Mouse (Mus musculus): ENCODE results near the gene Il19. TPM values are rescaled to one million over a fixed set of nuclear protein-coding genes. Genes with fewer than 3 reads are reported as not detected.
A peak's percentile ranks its signal among the peaks of the same experiment; 100 is the strongest.

The Il19 gene
- polyA plus RNA-seq, 1 experiment from 2014 or later = not detected

GRCm38 (mm10) chr1:130926484-130926883 lies 13.4 kb downstream of the Il19 start:
- Histone ChIP-seq H3K36me3 (ENCODE audit: control insufficient read depth, insufficient read depth, low read length) (no peaks in the 10 kb centered on the region), H3K4me3 (ENCODE audit: low read depth, low read length) (no peak overlapping the region), H3K9ac (ENCODE audit: low read length) (no peak overlapping the region), H3K27ac (replicated peaks) (no peak overlapping the region), H3K9me3 (ENCODE audit: control insufficient read depth, low read length) (no peaks in the 10 kb centered on the region), H3K4me1 (replicated peaks; ENCODE audit: control insufficient read depth, insufficient read depth) (no peaks in the 10 kb centered on the region), H3K27me3 (ENCODE audit: control insufficient read depth, insufficient read depth, low read length) (no peaks in the 10 kb centered on the region), H3K4me2 (replicated peaks; ENCODE audit: low read depth) (no peak overlapping the region)
- no peak for DNase-seq (ENCODE audit: low spot score)
- TF ChIP-seq EP300 (optimal IDR thresholded peaks at IDR 0.05) = no peak
- peak; percentile 53 for TF ChIP-seq CTCF (IDR thresholded peaks at IDR 0.05; ENCODE audit: low read depth)
- no peak for ATAC-seq (ENCODE audit: low FRiP score, low TSS enrichment)

DNA sequence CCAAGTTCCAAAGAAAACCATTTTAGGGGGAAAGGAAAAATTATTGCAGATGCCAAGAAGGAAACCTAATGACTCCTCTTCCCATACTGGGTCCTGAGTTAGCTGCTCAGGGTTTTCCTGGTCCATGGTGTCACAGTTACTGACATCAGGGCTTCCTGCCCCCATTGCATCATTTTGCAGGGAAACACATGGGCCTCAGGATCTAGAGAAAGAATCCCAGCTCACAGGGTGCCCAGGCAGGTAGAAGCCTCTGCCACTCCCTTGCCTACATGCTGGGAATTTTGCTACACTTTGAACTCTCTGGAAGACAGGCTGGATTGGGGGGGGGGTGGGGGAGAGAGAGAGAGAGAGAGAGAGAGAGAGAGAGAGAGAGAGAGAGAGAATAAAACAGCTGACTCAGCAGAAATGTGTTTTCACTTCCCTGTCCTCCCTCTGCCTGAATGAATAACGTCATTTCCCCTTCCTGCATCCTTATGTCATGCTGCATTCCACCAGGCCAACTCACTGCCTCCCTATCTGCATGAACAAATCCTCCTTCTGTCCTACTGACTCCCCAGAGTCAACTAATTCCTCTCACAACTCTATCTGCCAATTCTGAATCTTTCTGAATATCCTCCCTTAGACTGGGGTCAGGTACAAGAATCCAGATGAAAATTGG lies 21.5 kb downstream of the Il19 start:
- TF ChIP-seq EP300 (optimal IDR thresholded peaks at IDR 0.05) (no peak), CTCF (IDR thresholded peaks at IDR 0.05; ENCODE audit: low read depth) (no peak)
- Histone ChIP-seq H3K4me3 (ENCODE audit: low read depth, low read length) (no peak overlapping the region), H3K4me2 (replicated peaks; ENCODE audit: low read depth) (no peak overlapping the region), H3K9ac (ENCODE audit: low read length) (no peak overlapping the region), H3K4me1 (replicated peaks; ENCODE audit: control insufficient read depth, insufficient read depth) (no peaks in the 10 kb centered on the region), H3K36me3 (ENCODE audit: control insufficient read depth, insufficient read depth, low read length) (no peaks in the 10 kb centered on the region), H3K9me3 (ENCODE audit: control insufficient read depth, low read length) (no peaks in the 10 kb centered on the region), H3K27ac (replicated peaks) (no peak overlapping the region), H3K27me3 (ENCODE audit: control insufficient read depth, insufficient read depth, low read length) (no peaks in the 10 kb centered on the region)
- WGBS = 0% methylated on average over 1 of the region's 1 CpGs
- ATAC-seq (ENCODE audit: low FRiP score, low TSS enrichment) = peak; percentile 57; the same call in 1 of the 2 replicates
- DNase-seq (ENCODE audit: low spot score) = no peak

DNA sequence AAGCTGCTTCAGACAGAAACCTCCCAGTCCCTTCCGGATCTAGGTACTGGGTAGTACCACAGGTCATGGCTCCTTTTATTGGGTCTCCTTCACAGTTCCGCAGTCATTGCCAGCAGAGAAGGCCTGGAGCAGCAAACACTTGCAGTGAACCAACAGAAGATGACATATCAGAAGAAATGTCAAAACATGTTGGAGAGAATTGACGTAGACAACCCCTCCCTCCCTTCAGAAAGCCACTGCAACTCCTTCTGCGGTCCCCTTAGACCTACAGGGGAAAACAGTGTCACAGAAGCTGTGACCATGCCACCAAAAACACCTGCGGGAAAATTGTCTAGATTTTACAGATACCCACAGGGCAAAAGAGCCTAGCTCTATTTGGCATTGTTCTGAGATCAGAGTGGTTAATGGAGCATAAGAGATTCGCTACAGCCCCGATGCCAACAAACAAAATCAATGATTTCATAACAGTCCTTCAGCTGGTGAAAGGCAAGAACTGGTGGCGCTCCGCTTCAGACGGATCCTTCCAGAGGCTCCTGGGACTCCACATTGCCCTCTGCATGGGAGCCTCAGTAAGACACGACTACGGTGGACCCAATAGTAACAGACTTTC lies 28.4 kb downstream of the Il19 start, which contains the start of gene Il20:
TSS of gene Il20 (minus strand) at position 51 of the 610 bp plus-strand sequence.
- Histone ChIP-seq H3K27me3 (ENCODE audit: control insufficient read depth, insufficient read depth, low read length) (no peaks in the 10 kb centered on the region), H3K4me3 (ENCODE audit: low read depth, low read length) (no peak within 1 kb of the TSS), H3K9ac (ENCODE audit: low read length) (no peak within 1 kb of the TSS), H3K27ac (replicated peaks) (no peak within 1 kb of the TSS), H3K4me2 (replicated peaks; ENCODE audit: low read depth) (no peak within 1 kb of the TSS), H3K9me3 (ENCODE audit: control insufficient read depth, low read length) (no peaks in the 10 kb centered on the region), H3K36me3 (ENCODE audit: control insufficient read depth, insufficient read depth, low read length) (no peaks in the 10 kb centered on the region), H3K4me1 (replicated peaks; ENCODE audit: control insufficient read depth, insufficient read depth) (no peaks in the 10 kb centered on the region)
- TF ChIP-seq EP300 (optimal IDR thresholded peaks at IDR 0.05) = no peak
- TF ChIP-seq CTCF (IDR thresholded peaks at IDR 0.05; ENCODE audit: low read depth) = no peak
- 84% methylated on average over 12 of the region's 12 CpGs for WGBS
- no peak for ATAC-seq (ENCODE audit: low FRiP score, low TSS enrichment)
- no peak for DNase-seq (ENCODE audit: low spot score)

GRCm38 (mm10) chr1:130902505-130902904 lies 37.4 kb downstream of the Il19 start:
- peak; percentile 42 for DNase-seq (ENCODE audit: low spot score)
- Histone ChIP-seq H3K36me3 (ENCODE audit: control insufficient read depth, insufficient read depth, low read length) (no peaks in the 10 kb centered on the region), H3K9ac (ENCODE audit: low read length) (no peak overlapping the region), H3K4me2 (replicated peaks; ENCODE audit: low read depth) (no peak overlapping the region), H3K27ac (replicated peaks) (no peak overlapping the region), H3K27me3 (ENCODE audit: control insufficient read depth, insufficient read depth, low read length) (no peaks in the 10 kb centered on the region), H3K9me3 (ENCODE audit: control insufficient read depth, low read length) (no peaks in the 10 kb centered on the region), H3K4me1 (replicated peaks; ENCODE audit: control insufficient read depth, insufficient read depth) (no peaks in the 10 kb centered on the region), H3K4me3 (ENCODE audit: low read depth, low read length) (no peak overlapping the region)
- WGBS = 68% methylated on average over 7 of the region's 7 CpGs
- TF ChIP-seq EP300 (optimal IDR thresholded peaks at IDR 0.05) (no peak), CTCF (IDR thresholded peaks at IDR 0.05; ENCODE audit: low read depth) (no peak)
- ATAC-seq (ENCODE audit: low FRiP score, low TSS enrichment) = peak; percentile 83

DNA sequence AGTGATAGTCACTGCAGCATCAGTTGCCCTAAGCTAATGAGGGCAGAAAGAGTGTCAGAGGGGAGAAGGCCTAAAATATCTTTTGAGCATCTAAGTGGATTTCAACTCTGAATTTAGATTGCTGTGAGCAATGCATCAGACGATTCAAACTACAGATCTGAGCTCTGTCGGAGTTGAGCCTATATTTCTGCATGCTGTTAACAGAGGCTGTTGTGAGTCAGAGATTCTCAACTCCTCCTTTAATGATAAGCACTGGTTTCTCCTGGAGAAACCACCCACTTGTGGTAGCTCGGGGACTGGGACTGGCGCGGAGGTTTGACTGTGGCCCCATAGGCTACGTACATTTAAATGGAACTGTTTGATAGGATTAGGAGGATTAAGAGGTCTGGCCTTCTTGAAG lies 45.4 kb downstream of the Il19 start:
- TF ChIP-seq EP300 (optimal IDR thresholded peaks at IDR 0.05) = no peak
- no peaks in the 10 kb centered on the region for H3K4me1 ChIP-seq (replicated peaks; ENCODE audit: control insufficient read depth, insufficient read depth)
- DNase-seq (ENCODE audit: low spot score) (no peak), ATAC-seq (ENCODE audit: low FRiP score, low TSS enrichment) (no peak)
- no peak overlapping the region for H3K4me3 ChIP-seq (ENCODE audit: low read depth, low read length)
- no peak overlapping the region for H3K4me2 ChIP-seq (replicated peaks; ENCODE audit: low read depth)
- H3K9me3 ChIP-seq (ENCODE audit: control insufficient read depth, low read length) = no peaks in the 10 kb centered on the region
- no peaks in the 10 kb centered on the region for H3K27me3 ChIP-seq (ENCODE audit: control insufficient read depth, insufficient read depth, low read length)
- H3K36me3 ChIP-seq (ENCODE audit: control insufficient read depth, insufficient read depth, low read length) = no peaks in the 10 kb centered on the region
- no peak overlapping the region for H3K27ac ChIP-seq (replicated peaks)
- 65% methylated on average over 6 of the region's 6 CpGs for WGBS
- H3K9ac ChIP-seq (ENCODE audit: low read length) = no peak overlapping the region

- Histone ChIP-seq H3K36me3 (ENCODE audit: control insufficient read depth, insufficient read depth, low read length) (no peaks in the 10 kb centered on the region), H3K4me3 (ENCODE audit: low read depth, low read length) (no peak overlapping the region), H3K9ac (ENCODE audit: low read length) (no peak overlapping the region), H3K4me1 (replicated peaks; ENCODE audit: control insufficient read depth, insufficient read depth) (no peaks in the 10 kb centered on the region), H3K9me3 (ENCODE audit: control insufficient read depth, low read length) (no peaks in the 10 kb centered on the region), H3K27ac (replicated peaks) (no peak overlapping the region), H3K4me2 (replicated peaks; ENCODE audit: low read depth) (no peak overlapping the region), H3K27me3 (ENCODE audit: control insufficient read depth, insufficient read depth, low read length) (no peaks in the 10 kb centered on the region)
- no peak for TF ChIP-seq CTCF (IDR thresholded peaks at IDR 0.05; ENCODE audit: low read depth)
- TF ChIP-seq EP300 (optimal IDR thresholded peaks at IDR 0.05) = no peak
- WGBS = 63% methylated on average over 9 of the region's 9 CpGs
- DNase-seq (ENCODE audit: low spot score) (no peak), ATAC-seq (ENCODE audit: low FRiP score, low TSS enrichment) (no peak)
Observed at GRCm38 (mm10) chr1:130893329-130894040, 46.4 kb downstream of the Il19 start.

Data from stomach, postnatal 0 days (tissue).